Mouse (Mus musculus) lung, adult 2 months (tissue): Measurements from ENCODE around the gene Stox2.

Source experiments
- CTCF ChIP-seq: fragments of 200-500 bp; IDR thresholded peaks from 2 replicates; pipeline ENCODE4 v1.5.1; 2011; ENCODE audit warnings: mild to moderate bottlenecking, low read length, control low read depth; ENCODE audit not compliant: insufficient read depth
- POLR2A ChIP-seq: fragments of 200-500 bp; IDR thresholded peaks from 2 replicates; pipeline ENCODE4 v1.6.1; 2011; ENCODE audit warnings: low read depth, mild to moderate bottlenecking, control low read depth, low read length, borderline replicate concordance; ENCODE audit errors: extremely low read depth

GRCm38 (mm10) chr8:47495428-47495827, 49.3 kb upstream of the Stox2 start:
- no peak for TF ChIP-seq POLR2A
- TF ChIP-seq CTCF: no peak
